Mouse (Mus musculus) gastrocnemius, adult 8-10 months (tissue): ENCODE results near the gene Fdxr. TPM values are rescaled to one million over a fixed set of nuclear protein-coding genes. Genes with fewer than 3 reads are reported as not detected.
A peak's percentile ranks its signal among the peaks of the same experiment; 100 is the strongest.

ENCODE experiments used
- DNase-seq, 2 experiments: peaks; one replicate each; pipeline ENCODE4 v3.0.0; 2022; ENCODE audit warnings: low spot score in 2 of 2
- total RNA-seq, 4 experiments: library from RNA; stranded (reverse); gene quantifications; 2 replicates each; pipeline ENCODE4 v1.2.4; 2022

The Fdxr gene
- total RNA-seq = 1 to 10 TPM; 2.4 to 4.1 (median 2.7) TPM

DNA sequence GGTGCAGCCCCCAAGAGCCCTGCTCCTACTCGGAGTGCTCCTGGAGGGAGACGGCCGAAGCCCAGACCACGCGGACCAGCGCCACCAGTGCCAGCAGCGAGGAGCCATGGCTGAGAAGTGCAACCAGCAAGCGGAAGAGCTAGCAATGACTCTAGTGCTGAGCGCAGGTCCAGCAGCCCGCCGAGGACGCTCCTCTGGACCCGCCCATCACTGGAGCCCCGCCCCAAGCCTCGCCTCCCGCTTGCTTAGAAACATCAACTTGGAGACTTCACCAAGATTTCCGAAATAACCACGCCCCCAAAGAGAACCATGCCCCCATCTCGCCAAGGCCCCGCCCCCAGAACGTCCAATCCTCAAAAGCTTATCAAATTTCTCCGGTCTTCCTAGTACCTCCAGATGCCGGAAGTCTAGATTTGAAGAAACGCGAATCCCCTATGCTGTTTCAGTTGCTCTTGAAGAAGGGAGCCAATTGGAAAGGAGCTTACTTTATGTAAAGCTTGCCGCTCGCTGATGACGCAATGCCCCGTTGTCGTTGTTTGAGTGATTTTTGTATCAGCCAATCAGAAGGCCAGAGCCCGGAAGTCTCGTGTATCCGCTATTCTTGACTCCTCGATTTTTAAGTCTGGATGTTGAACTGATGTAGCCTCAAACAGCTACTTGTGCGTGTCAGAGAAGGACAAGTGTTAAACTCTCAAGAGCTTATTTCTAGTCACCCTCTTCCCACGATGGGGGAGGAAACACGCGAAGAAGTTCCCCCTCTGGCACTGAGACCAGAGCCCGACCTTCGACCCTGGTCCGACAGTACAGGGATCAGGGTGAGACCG, at the start of gene Fdxr:
TSS of gene Fdxr (minus strand) at position 271 of the 824 bp plus-strand sequence.
- DNase-seq = peak; percentile 98

DNA sequence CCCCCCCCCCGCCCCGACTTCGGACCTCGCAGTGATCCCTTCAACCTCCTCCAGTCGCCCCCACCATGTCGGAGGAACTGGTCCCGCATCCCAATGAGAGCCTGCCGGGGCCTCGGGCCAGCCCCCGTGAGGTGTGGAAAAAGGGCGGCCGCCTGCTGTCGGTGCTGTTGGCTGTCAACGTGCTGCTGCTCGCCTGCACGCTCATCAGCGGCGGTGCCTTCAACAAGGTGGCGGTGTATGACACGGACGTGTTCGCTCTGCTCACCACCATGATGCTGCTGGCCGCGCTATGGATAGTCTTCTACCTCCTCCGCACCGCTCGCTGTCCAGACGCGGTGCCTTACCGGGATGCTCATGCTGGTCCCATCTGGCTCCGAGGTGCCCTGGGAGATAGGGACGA, 46.5 kb upstream of the Fdxr start:
- no peak for DNase-seq

DNA sequence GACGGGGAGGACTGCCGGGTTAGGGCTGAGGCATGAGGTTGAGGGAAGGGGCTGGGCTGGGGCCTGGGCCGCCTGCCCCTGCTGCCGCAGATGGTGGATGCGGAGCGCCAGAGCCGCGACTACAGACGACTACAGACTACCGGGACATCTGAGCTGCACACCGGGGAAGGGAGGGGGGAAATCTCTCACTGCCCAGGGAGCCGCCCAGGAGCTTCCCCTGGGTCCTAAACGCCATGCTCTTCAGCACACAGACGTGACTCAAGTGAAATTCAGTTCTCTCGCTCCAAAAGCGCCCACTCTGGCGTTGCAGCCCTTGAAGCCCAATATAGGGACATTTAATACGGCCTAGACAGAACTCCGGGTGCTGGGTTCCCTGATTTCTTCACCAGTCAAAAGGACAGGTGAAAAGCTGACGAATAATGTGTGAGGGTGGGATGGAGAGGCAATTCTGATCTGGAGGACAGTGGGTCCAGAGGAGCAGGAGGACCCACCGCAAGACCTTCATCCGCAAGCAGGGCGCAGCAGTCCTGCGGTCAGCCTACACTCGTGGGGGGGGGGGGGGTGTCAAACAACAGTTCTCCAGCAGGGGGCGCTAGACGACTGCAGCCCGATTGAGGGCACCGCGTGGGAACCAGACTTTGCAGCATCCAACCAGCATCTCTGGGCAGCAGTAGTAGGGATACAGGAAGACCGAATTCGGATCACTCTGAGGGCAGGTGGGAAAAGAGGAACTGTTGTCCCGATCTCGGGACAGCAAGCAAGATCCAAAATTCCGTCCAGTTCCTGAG, 45.2 kb upstream of the Fdxr start, which contains the start of gene Ush1g:
TSS of gene Ush1g (minus strand) at position 136 of the 788 bp plus-strand sequence.
- no peak for DNase-seq

DNA sequence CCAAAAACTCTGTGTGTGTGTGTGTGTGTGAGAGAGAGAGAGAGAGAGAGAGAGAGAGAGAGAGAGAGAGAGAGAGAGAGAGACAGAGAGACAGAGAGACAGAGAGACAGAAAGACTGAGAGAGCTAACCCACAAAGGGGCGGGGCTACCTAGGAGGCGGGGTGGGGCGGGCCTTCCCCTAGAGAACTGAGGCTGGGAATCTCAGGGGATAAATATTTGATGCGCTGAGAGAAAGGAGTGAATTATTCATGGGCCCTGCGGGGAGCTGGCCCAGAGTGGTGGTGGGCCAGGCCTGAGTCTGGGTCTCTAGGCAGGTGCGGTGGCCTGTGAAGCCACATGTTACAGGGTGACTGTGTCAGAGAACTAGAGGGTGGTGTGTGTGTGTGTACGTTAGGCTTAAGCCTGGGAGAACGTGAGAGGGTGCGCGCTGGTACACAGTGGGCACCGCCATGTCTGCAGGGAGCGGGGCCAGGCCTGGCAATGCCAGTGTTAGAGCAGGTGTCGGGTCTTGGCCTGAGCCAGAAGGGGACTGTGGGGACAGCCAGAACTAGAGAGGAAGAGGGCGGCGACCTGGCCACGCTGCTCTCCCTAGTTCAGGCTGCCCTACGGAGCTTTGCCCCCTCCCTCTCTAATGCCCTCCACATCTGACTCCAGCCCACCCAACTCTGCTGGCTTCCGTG, 43.0 kb upstream of the Fdxr start:
- peak; percentile 20 to 46 for DNase-seq

DNA sequence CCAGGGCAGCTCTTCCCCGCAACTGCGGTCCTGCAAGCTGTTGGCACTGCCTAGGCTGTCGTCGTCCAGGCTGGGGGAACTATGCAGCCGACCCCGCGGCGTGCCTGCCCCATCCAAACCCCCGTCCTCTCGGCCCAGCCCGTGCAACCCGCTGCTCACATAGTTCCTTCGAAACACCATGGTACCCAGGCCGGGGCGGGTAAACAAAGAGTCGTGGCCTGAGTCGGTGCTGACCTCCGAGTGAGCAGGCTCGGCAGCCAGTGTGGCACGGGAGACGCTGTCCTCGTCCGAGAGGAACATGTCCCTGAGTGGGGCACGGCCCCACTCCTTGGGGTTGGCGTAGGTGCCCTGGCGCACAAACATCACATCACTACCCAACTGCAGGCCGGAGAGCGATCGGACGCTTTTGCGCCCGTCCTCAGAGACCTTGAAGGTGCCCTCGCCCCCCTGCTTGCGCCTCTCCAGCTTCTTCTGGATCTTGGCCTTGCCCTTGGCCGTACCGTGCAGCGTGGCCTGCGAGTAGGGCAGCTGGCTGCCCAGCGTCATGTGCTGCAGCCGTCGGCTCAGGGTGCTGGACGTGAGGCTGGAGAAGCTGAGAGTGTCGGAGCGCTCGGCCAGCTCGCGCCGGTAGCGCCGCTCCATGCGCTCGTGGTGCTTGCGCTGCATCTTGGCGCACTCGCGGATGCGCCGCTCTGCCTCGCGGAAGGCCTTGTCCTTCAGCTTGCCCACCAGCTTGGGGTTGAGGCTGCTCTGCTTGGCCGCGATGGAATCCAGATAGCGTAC, 41.6 kb upstream of the Fdxr start:
- DNase-seq = no peak

DNA sequence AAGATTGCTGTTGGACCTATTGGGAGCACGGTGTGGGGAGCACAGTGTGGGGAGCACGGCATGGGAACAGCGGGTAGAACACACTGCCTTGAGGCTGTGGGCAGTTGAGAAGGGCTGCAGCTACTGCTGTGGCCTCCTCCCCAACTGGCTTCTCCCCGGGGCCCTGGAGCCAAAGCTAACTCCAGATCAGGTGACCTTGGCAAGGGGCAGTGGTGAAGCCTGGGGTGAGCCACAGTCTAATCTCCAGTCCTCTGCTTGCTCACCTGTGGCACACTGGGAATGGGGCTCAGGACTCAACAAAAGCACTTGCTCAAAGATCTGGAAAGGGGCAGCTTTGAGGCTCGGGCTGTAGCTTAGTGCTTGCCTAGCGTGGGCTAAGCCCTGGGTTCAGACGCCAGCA, 40.4 kb upstream of the Fdxr start:
- no peak for DNase-seq

DNA sequence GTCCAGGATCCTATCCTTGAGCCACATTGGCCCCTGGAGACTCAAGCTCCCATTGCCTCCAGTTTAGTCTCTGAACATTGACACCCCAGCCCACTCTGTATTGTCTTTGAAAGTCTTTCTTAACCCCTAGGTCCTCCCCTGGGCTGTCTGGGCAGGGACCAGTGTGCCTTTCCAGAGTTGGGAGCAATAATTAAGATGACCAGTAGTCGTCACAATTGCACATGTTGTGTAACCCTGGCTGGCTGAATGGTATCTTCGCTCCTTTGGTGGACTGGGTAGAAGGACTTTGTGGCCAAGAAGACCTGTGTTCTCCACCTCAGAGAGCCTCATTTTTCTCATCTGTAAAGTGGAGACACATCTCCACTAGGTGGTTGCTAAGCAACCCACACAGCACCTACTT, 37.4 kb upstream of the Fdxr start:
- no peak for DNase-seq

DNA sequence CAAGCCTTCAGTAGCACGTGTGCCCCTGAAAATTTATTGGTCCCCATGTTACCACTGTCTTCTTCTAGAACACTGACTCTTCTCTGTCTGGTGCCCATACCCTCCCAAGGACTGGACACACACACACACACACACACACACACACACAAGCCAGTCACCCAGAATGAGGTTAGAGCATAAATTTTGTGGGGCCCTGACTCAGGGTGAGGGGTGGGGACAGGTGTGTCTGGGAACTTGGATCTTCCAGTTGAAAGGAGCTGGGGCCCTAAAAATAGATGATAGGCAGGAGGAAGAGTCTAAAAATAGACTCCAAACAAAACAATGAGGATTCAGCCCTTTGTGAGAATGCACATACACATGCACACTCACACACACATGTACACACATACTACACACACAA, 31.9 kb upstream of the Fdxr start:
- DNase-seq = no peak

DNA sequence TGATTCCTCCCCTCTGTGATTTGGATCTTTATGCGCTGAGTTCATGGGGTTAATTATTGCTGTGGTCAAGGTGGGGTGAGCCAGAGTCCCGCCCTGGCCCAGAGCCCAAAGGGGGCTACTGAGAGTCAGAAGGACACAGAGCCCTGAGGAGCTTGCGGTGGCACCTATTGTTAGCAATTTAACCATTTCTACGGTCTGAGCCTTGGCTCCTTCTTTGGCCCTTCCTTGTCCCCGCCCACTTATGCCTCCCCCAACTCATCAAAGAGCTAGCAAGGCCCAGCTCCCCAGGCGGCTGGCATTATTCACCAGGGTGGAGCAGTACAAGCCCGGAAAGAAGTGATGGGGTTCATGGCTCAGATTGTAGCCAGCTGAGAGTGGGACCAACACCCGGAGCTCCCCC, 30.0 kb upstream of the Fdxr start, which contains the start of gene Otop2:
TSS of gene Otop2 (plus strand) at position 301 of the 400 bp plus-strand sequence.
- no peak for DNase-seq

DNA sequence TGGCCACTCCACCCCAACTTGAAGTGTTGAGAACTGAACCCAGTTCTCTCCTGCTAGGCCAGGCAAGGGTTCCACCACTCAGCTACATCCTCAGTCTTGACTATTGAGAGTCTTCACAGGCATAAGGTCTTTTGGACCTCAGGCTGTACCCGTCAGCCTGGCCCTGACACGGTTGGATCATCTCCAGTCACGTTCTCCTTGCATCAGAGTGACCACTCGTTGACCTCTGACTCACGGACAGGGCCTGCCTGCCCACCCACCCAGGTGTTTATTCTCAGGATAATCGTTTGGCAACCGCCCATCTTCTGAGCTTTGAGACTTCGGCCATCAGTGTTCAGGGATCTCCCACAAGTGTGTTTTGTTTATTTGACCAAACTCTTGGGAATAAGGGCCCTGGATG, 26.3 kb upstream of the Fdxr start:
- no peak for DNase-seq

DNA sequence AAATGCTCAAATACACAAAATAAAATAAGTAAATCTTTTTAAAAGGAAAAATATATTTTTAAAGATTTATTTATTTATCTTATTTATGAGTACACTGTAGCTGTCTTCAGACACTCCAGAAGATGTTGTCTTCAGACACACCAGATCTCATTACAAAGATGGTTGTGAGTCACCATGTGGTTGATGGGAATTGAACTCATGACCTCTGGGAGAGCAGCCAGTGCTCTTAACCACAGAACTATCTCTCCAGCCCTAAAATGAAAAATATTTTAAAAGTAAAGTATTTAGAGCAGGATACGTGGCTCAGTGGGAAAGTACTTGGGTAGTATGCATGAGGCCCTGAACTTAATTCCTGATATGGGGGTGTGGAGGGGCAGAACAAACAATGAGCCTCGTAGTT, 24.5 kb upstream of the Fdxr start:
- no peak for DNase-seq

DNA sequence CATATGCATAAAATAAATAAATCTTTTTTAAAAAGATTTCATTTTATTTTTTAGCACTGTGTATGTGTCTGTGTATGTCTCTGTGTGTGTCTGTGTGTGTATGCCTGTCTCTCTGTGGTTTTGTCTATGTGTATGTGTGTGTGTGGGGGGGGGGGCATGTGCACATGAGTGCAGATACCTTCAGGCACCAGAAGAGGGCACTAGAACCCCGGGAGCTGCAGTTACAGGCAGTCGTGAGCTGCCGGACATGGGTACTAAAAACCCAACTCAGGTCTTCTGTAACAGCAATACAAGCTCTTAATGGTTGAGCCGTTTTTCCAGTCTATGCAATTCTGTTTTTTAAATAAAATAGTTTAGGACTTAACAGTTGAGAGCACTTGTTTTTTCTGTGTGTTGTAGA, 23.9 kb upstream of the Fdxr start:
- no peak for DNase-seq

DNA sequence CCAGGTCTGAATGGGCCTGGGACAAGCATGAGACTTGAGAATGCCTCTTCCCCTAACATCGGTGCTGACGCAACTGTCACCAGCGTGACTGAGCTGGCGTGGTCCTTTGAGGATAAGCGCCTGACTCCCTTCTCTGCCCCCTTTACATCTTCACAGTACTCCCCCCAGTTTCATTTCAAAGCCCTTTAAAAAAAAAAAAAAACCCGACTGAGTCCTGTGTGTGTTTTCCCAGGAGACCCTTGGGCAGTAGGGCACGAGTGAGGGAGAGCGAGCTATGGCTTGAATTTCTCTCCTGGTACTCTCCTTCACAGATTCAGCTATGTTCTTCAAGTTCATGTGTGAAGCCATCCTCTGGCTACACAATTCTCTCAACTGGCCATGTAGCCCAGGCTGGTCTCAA, 21.3 kb upstream of the Fdxr start:
- no peak for DNase-seq

DNA sequence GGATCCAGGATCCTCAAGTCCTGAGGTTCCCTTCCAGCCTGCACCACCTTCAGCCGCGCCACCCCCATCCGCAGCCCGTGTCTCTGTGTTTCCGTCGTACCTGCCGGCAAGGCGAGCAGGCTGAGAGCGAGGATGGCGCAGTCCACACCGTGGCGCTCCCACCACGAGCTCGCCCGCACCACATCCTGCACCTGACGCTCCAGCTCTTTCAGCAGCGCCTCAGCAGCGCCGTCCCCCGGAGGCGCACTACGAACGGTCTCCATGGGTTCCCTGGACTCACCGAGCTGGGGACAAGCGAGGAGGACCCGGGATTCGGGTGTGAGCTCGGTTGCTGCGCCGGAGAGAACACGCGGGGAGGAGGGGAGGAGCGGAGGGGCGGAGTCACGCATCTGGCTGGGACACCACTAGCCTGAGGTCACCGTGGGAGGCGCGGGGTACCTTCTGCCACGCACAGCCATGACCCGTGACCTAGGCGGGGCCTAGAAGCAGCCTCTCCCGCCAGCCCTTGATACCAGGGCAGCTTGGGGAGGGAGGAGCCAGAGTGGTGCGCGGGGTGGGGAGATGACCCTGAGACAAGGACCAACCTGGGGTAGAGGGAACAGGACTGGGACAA, 20.5 kb upstream of the Fdxr start, which contains the start of gene Fads6:
TSS of gene Fads6 (minus strand) at position 450 of the 613 bp plus-strand sequence.
- DNase-seq = peak; percentile 37 to 60

DNA sequence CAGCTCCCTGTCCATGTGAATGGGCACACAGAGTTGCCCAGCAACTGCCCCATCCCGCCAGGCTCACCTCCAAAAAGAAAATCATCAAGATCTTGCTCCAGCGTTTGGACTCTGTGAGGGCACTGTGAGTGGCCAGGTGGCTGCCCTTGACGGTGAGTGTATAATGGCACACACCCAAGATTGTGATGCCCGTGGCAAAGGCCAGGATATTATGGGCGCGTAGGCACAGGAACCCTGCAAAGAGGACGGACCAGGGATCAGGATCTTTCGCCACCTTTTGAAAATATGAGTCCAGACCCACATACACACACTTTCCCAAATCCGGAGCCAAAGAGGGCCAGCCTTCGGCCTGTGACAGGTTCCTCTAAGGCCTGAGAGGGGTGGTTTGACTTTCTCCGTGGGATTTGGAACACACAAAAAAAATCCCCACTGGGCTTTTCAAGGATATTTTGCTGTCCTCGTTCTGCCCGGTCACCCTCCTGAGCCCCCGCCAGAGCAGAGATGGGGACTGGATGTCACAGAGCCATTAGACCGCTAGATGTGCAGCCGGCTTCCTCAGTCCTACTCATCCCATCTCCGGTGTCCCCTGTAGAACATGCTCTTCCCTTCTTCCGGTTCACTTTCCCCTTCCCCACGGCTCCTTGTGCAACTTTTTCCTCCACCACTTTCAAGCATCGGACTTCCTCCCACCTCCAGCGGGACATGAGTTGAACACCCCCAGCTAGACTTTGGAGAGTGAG, 19.8 kb upstream of the Fdxr start:
- no peak for DNase-seq

DNA sequence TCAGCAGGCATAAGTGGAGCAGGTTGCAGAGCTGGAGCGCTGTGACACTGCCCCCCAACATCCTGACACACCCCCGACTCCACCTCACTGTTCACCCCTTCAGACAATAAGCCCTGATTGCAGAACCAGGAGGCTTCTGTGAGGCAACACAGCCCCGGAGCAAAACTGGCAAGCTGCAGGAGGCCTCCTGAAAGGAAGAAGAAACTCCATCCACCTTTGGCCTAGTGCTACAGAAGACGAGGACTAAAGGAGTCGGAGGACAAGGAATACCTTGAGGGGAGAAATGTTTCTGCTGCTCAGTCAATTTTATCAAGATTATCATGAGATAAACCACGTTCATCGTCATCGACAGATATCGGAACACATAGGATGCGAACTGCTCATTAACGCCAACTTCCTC, 19.1 kb upstream of the Fdxr start:
- no peak for DNase-seq

DNA sequence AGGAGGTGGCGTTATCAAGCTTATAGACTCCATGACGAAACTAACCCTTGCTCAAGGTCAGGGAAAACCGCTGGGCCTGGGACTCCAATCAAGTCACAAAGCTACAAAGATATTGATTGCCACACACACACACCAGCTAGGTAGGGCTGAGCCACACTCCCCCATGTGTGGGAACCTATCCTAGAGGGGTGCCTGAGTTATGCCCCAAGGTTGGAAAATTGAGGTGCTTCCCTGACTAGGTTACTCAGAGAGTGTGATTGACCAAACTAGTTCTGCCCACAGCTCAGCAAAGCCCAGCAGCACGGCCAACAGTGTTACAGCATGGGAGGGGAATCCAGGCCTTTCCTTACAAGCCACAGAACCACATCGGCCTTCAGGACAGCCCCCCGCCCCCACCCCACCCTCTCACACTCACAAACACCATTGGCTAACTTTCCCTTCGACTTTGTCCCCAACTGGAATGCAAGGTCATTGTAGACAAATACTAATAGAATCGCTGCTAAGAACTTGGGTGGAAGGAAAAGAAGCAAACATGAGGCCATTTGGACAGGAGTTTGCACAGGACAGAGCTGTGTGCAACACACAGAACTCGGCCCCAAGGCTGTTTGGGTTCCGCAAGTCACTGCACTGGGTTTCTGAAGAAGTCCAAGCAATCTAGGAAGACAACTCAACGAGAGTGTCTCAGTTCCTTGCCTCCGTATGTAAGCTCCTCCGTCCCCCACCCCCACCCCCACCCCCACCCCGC, 16.0 kb upstream of the Fdxr start:
- DNase-seq = no peak

DNA sequence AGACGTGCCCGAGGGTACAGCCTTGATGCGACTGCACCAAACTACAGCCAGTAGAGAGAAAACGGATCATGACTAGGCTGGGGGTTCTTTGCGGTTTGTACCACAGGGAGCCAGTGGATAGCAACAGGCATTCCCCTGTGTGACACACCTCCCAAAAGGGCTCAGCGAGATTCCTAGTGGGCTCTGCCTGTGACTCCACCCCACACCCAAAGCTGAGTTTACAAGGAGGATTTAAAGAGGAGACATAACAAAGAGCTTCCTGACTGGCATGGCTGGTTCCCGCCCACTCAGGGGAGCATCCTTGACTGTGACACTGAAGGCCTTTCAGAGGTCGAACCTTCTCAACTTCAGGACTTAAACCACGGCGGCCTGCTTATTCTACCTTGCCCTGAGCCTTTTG, 14.7 kb upstream of the Fdxr start:
- no peak for DNase-seq

DNA sequence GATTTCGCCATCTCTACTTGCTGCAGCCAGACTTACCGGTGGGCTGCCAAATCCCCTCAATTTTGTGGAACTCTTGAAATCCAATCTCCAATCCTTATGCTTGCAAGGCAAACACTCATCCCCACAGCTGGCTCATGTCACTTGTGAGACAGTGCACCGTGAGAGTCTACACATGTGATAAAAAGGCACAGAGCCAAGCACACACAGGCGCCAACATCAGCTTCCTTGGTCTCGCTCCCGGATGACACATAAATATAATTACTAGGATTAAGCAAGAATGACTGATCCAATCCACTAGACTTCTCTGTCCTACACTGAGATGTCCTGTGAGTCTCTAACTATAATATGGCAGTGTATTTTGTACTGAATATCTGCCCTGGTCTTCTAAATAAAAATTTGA, 14.1 kb upstream of the Fdxr start:
- DNase-seq = peak; percentile 72 to 80
